Mouse (Mus musculus): ENCODE results near the gene Fmnl3.

Gene Fmnl3

DNA sequence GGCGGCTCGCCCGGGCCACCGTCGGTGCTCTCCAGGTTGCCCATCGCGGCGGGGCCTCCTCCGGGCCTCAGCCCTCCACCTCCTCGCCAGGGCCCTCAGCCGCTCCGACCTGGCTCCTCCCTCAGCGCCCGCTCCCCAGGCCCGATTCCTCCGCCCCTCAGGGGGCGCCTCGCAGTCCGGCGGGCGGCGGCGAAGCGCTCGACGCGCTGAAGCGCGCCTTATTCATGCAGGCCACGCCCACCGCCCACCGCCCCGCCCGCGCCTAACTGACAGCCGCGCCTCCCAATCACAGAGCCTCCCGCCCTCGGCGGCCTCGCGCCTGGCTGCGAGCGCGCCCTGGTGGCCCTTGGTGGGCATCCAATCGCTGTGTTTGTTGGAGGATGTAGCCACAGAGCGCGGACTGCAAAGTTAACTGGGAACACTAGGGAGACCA is at the start of gene Fmnl3:
Gene Fmnl3, minus strand, starts transcription at position 224 of the 433 bp plus-strand sequence.
- DNase-seq (ENCODE audit: low spot score in 2 of 2): peak; percentile 93

DNA sequence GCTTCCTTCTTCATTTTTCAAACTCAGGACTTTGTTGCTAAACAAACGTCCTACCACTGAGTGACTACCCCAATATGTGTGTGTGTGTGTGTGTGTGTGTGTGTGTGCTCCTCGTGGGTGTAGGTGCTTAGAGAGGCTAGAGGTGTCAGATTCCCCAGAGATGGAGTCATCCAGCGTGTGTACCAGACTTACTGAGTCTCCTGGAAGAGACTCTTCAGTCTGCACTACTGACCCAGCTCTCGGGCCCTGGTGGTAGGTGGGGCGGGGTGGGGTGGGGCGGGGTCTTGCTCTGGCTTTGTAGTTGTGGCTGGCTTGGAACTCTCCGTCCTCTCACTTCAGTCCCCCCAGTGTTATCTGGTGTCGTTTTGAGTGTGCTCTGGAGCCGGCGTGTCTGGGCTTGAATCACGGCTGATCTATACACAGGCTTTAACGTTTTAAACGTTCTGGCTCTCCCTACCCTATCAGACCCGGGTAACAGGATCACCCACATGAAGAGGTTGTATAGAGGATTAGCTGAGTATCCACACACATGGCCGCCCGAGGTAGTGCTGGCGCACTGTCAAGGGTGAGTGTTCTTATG is 47.5 kb upstream of the Fmnl3 start:
- no peak for DNase-seq (ENCODE audit: low spot score in 2 of 2)

DNA sequence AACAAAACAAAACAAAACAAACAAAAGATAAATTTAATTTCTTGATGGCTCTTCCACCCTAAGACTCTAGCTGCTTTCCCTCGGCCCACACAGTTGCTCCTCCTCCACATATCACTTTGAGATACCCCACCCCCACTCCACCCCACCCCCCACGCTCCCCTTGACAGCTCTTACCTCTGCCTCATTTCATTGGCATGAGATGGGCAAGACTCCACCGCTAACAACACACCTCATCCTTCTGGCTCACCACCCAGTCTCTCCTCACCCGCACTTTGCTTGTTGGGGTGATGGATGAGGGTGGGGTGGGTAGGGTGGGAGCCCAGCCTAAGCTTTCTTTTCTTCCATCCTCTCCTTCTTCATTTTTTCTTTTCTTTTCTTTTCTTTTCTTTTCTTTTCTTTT is 46.7 kb upstream of the Fmnl3 start:
- no peak for DNase-seq (ENCODE audit: low spot score in 2 of 2)

DNA sequence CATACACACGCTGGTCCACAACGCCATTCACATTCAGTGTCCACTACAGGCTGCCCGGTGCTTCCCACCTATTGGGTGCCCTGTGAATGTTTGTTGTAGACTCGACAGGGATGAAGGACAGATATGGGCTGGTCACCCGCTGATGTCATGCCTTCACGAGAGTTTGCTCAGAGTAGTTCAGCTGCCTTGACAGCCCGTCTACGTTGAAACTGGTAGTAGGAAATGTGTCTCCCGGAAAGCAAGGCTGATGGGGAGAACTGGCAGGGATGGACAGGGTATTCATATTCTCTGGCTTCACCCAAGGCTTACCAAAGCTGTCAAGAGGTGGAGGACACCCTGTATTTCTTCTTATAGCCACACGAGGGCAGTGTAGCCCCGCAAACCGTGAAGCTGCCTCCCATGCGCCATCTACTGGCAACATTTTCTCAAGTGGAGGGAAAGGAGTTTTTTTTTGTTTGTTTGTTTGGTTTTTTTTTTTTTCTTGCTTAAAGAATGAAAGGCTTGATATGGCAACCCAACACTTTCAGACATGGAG is 46.1 kb upstream of the Fmnl3 start:
- DNase-seq (ENCODE audit: low spot score in 2 of 2): peak; percentile 69 to 76

DNA sequence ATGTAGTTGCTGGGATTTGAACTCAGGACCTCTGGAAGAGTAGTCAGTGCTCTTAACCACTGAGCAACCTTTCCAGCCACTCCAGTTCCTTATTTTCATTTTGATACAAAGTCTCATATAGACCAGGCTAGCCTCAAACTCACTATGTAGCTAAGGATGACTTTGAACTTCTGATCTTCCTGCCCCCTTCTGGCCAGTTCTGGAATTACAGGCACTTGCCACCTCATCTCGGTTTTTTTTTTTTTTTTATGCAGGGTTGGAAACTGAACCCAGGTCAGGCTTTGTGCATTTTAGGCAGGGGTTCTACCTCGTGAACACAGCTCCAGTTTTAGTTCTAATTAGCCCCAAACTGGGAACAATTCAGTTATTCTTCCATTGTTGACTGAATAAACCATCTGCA is 45.5 kb upstream of the Fmnl3 start:
- peak in 1 of 2 experiments; percentile 37 for DNase-seq (ENCODE audit: low spot score in 2 of 2)

DNA sequence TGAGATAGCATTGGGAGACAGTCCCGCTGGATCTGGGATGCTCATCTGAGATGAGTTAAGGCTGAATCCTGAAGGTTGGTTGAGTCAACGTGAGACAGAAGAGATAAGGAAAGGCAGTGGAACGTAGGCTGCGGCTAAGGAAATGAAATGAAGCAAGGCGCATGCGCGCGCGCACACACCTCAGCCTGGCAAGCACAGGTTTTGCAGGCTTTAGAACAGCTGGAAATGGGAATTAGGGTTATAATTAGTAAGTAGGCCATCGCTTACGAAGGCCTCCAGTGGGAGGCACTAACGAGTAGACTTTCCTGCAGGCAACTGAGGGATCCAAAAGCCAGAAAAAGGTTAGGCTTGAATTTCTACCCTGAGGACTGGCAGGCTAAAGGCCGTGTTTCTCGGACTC is 41.5 kb upstream of the Fmnl3 start:
- DNase-seq (ENCODE audit: low spot score in 2 of 2): no peak

DNA sequence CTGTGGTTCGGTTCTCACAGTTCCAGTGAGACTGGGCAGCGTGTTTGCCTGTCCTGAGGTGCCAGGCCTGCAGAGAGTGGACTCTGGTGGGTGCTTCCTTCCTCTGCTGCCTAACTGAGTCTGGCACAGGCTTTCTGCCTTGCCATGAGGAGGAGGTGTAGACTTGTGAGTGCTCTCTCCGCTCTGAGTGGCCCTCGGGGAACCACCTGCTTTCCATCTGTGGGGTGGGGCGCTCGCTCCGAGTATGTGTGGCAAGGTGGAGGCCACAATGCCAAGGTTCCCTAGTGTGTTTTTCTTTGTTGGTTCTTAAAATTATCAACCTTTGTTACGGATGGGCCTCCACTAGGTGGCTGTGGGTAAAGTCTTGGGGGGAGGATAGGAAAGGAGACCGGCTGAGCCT is 38.6 kb upstream of the Fmnl3 start:
- no peak for DNase-seq (ENCODE audit: low spot score in 2 of 2)

DNA sequence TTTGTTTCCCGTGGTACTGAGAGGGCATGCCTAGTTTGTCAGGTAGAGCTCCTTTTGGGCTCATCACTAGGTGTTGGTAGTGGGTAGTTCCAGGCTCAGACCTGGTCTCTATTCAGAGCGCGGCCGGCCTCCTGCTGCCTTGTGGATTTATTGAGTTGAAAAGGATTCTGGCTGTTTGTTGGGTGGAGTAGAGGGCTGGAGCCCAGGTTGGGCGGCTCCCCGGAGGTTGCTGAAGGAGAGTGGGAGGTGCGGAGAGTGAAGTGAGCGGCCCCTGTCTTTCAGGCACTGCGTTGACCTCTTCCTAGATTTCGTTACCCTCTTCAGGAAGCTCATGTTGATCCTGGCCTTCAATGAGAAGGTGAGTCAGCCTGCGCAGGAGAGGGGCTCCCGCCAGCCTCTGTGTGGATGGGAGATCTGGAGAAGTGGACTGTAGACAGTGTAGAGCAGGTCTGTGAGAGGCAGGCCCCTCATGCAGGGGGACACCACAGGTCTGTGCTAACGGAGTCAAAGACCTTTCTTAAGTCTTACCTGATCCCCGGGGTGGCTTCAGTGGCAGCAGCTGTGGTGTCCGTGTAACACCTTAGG is 36.8 kb upstream of the Fmnl3 start:
- DNase-seq (ENCODE audit: low spot score in 2 of 2): no peak

DNA sequence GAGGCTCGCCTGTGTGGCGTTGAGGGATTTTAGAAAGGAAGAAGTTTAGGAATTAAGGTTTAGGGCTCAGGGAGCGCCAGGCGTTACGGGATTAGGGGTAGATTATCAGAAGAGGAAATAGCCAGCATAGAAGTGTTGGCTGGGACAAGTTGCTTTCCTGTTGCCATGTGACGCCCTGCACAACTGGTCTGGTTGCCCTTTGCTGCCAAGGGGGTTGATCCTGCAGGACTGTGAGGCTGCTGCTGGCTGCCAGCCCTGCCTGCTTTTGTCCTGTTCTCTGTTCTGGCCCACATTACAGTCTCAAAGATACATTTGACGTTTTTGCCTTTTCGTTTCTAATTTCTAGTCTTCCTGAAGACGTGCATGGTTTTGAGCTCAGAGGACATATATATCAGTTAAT is 34.9 kb upstream of the Fmnl3 start:
- no peak for DNase-seq (ENCODE audit: low spot score in 2 of 2)

DNA sequence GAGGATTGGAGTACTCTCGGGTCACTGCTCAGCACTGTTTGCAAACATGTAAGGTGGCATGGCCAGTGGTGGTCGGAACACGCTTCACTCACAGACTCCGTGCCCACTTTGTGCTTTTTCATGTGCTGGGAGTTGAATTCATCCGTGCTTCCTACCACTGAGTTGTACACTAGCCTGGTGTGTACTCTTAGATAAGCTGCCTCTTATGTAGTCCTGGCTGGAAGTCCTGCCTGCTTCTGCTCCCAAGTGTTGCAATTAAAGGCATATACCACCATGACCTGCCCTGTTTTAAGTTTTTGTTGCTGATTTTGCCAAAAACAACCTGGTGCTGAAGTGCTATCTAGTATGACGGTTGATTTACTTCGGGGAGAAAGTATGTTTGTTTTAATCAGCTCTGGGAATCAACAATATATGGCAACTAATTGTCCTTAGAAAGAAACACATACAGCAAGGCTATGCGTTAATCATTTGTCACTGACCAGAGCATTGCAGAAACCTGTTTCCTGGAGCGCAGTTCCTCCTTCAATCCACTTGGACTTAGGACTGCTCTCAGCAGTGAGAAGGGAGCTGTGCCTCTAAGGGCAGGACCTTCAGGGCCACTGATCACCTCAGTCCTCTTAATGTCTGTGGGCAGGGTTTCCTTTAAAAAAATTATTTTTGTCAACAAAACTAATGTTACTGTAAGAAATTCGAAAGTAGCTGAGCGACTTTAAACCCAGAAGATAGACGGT is 33.0 kb upstream of the Fmnl3 start:
- DNase-seq (ENCODE audit: low spot score in 2 of 2): no peak

DNA sequence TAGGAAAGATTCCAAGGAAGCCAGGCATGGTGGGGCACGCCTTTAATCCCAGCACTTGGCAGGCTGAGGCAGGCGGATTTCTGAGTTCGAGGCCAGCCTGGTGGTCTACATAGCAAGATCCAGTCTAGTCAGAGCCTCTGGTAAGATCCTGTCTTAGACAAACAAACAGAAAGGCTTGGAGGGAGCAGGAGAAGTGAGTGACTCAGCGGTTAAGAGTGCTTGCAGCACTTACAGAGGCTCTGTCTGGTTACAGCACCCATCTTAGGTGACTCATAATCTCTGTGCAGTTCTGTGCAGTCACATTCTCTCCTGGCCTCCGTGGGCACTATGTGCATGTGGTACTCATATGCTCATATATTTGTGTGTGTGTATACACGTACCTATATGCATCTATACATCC is 30.3 kb upstream of the Fmnl3 start:
- DNase-seq (ENCODE audit: low spot score in 2 of 2): no peak

DNA sequence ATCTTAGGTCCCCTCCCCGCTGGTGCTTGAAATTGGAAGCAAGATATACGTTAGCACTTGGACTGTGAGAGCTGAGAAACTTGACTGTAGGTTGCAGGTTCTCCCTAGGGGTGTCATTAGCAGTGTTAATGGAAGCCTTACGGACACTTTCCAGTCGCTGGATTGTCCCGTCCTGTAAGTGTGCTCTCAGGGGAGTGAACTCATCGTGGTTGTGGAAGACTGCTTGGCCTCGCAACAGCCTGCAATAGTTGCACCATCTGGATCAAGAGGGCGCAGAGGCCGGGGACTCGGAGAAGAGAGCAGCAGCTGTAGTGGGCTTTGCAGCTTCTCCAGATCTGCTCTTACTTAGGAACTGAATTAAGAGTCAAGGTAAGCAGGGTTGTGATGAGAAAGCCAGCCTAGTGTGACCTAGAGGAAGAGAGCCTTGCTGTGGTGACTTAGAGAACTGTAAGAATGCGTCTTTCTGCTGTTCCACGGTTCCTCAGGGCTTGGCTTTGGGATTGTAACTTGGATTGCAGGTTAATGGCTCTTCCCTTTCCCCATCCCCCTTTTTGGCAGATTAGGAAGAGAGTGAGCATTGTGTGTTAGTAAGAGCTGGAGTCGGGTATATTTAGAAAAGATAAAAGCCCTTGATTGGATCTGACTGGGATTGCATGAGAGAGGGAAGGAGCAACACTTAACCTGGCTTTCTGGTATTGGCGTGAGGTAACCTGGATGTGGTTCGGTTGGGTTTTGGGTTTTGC is 29.4 kb upstream of the Fmnl3 start:
- DNase-seq (ENCODE audit: low spot score in 2 of 2): no peak

DNA sequence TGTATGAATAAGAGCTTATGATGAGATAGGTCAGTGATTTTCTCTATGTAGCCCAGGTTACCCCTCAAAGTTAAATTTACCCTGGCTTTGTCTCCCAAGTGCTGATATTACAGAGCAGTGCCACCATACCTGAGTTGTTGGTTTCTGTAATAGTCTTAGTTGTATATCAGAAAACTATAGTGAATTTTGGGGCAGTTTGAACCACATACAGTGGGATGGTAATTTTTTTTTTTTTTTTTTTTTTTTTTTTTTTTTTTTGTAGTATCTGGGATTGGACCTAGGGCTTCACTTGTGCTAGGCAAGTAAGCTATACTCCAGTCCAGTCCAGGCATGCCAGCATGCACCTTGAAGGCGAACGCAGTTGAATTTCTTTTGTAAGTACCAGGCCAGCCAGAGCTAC is 27.3 kb upstream of the Fmnl3 start:
- DNase-seq (ENCODE audit: low spot score in 2 of 2): no peak

DNA sequence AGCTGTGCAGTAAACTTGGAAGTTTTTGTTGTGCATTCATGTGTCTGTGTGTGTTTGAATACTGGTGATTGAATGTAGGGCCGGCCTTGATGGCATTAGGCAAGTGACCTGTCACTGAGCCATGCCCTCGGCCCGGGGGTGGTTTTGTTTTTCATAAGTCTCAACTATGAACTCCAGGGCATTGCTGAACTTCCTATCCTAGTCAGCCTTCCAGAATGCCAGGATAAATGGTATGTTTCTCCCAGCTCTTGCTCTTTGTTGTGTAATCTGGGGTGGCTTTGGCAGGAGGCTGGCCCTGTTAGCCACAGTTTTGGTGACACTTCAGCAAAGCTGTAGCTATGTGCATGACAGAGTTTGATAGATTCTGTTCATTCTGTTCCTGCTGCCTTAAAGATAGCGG is 26.6 kb upstream of the Fmnl3 start:
- no peak for DNase-seq (ENCODE audit: low spot score in 2 of 2)

DNA sequence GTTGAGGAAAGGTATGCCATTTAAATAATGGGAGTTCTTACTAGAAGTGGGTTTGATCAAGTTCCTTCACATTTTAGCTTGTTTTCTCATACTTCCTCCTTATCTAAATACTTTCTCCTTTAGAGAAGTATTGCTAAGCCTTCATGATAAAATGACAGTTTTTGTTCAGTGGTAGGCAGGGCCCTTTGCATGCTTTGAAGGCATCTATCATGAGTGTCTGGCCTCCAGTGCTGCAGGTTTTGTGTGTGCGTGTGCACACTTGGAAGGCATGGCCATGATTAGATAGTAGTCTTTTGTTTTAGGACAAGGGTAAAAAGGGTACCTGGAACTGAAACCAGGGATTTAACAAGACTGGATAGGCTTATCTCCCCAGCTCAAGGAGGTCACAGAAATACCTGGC is 26.2 kb upstream of the Fmnl3 start:
- no peak for DNase-seq (ENCODE audit: low spot score in 2 of 2)

DNA sequence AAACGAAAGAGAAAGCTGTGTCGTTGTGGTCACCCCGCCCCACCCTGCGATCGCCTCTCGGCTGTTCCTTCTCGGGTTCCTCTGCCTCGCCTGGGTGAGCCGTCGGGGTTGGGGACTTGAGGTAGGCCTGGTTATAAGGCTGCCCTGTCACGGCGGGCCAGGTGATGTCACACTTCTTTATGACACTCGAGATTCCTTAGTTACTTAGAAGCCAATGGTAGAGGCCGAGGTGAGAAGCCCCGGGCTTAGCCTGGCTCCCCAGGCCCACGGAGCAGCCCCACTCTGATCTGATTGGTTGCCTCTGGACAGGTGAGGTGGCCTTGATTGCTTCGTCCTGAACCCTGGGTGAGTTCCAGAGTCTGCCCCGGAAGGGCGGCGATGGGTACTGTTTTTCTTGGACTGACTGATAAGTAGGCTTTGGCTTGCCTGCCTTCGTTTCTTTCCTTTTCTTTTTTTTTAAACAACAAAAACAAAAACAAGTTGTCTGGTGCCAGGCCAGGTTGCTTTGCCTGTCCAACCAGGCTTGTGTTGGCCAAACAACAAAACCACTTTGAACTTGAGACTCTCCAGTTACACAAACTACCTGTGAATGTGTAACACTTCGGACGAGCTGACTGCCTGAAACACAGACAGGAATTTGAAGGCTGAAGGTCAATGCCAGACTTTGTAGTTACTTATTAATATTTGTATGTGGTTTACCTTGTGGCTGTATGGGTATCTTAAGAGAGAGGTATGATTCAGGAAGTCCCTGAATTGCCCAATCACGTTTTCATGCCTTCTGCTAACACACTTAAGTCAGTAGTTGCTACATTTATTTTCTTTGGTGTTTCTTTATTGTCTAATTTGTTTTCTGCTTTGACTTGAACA is 23.3 kb upstream of the Fmnl3 start:
- DNase-seq (ENCODE audit: low spot score in 2 of 2): peak; percentile 81 to 83

DNA sequence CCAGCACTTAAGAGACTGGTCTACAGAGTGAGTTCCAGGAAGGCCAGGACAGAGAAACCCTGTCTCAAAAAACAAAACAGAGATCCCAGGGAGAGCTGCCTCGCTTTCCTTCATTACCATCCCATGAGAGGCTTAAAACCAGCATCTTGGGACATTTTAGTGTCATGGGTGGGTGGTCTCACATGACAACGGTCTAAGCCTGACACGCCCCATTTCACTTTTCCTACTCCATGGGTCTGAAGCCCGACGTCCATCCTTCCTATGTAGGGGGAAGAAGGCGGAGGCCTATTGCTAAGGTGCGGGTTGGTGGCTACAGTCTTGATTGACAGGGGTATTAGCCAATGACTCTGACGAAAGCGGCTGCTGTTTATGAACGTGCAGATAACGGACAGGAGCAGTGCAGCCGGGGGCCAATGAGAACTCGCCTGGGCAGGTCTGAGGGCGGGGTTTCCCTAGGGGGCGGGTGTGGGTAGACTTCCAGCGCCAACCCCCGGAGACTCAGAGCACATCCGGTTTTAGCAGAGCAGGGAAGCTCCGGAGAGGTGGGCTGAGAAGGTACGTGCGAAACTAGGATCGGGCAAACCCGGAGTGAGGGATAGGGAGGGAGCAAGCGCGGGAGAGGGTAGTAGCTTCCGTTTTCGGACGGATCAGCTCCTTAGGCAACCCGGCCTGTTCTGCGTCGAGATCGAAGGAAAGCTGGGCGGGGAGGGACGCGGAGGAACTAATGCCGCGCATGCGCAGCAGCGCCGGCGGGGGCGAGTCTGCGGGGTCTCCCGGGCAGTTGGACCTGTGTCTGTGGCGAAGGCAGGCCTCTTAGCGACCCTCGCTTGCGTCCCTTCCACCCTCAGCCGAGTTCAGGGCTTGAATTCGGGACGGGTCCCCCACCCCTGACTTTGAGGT is 22.5 kb upstream of the Fmnl3 start, which contains the start of gene Tmbim6:
Gene Tmbim6, plus strand, starts transcription at position 397 of the 900 bp plus-strand sequence.
- DNase-seq (ENCODE audit: low spot score in 2 of 2): peak; percentile 100

DNA sequence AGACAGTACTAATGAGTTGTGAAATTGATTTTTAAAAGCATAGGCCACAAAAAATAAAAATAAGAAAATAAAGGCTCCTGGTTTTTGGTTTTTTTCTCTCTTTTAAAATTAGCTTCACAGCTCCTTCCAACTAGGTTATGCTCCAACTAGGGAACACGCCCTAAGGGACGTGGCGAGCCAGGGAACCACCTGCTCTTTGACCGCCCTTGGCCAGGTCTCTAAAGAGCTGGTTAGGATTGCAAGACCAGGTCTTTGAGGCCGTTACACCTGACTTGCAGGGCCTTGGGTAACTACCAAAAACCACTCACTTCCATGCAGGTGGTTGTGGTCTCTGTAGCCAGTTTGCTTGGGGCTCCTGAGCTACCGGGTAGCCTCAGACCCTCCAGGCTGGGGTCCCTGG is 21.7 kb upstream of the Fmnl3 start:
- no peak for DNase-seq (ENCODE audit: low spot score in 2 of 2)

DNA sequence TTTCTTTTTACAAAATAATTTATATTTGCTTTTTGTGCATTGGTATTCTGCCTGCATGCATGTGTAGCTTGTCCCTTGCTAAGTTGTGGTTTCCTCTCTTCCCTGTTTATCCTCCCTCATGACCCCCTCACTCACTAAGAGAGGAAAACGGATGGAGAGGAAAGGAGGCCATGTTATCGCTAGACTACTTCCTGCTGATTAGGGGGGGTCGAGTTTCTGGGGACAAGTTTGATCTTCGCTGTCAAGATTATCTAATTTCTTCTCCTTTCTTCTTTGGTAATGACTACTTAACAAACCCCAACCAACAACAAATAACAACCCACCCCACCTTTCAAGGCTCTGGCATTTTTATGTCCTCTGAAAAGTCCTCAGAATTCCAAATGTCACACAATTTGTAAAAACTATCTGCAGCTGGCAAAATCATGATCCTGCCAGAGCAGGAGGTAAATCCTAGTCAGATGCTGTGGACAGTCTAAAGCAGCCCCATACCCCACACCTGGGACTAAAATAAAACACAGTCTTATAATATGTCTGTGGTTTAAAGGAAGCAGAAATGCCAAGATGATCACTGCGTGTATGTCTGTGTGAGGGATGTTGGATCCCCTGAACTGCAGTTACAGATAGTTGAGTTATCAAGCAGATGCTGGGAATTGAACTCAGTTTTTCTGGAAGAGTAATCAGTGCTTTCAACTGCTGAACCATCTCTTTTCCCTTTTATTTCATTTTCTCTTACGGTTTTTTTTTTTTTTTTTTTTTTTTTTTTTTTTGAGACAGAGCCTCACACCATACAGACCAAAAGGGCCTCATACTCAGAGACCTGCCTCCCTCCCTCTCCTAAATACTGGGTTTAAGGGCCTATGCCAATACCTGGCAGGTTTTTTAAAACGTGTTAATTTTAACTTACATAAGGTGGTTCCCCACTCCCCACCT is 20.5 kb upstream of the Fmnl3 start:
- DNase-seq (ENCODE audit: low spot score in 2 of 2): no peak
